In genomic region chr12:85284331-85284730, GRCm38 (mm10) we compare ENCODE assay signal across 23 mouse cellular contexts. TPM values are rescaled to one million over a fixed set of nuclear protein-coding genes. Genes with fewer than 3 reads are reported as not detected.
DNase-seq lines count a peak whose midpoint lies in the region; ATAC-seq and TF ChIP-seq lines count a peak whose summit lies in the region.
"Had no signal": no experiment of that assay in that cellular context is flagged by ENCODE, and none has a peak within 500 bp of the region (broad histone marks: within the 10 kb centered on the region; RNA-seq: fewer than 3 reads in every experiment).

No protein-coding gene starts in this region.

- H3K4me3 ChIP-seq in MEL (ENCODE audit: control insufficient read depth in 1 of 2, insufficient read depth in 1 of 2, low read depth in 2 of 2, low read length in 2 of 2): peak overlapping the region in 1 of 2 experiments; percentile 2; a peak in 1 of 4 replicates
- H3K4me3 ChIP-seq in midbrain, embryonic 16.5 days (ENCODE audit: low read depth, low read length): no peak overlapping the region
- H3K4me3 ChIP-seq: embryonic facial prominence, embryonic 10.5 days; embryonic facial prominence, embryonic 12.5 days; forebrain, embryonic 13.5 days; forebrain, embryonic 15.5 days had no signal

- no peaks in the 10 kb centered on the region for H3K27me3 ChIP-seq in MEL (ENCODE audit: control insufficient read depth in 1 of 2, insufficient read depth in 2 of 2, low read length in 2 of 2)
- H3K27me3 ChIP-seq in splenic B cell, adult 2 months (ENCODE audit: control insufficient read depth, insufficient read depth, low read length, poor library complexity, severe bottlenecking): no peaks in the 10 kb centered on the region
- H3K27me3 ChIP-seq in midbrain, embryonic 16.5 days (ENCODE audit: control insufficient read depth, insufficient read depth, low read depth, low read length): no peaks in the 10 kb centered on the region
- H3K27me3 ChIP-seq: forebrain, embryonic 13.5 days; forebrain, embryonic 15.5 days; Patski had no signal

- intact Hi-C loops in heart, postnatal 14 days (cut with DNase I): no loop called here

- WGBS in midbrain, embryonic 16.5 days: 75% methylated on average over 8 of the region's 8 CpGs

- TF ChIP-seq POLR2A in MEL (IDR thresholded peaks at IDR 0.05; ENCODE audit: control insufficient read depth in 1 of 2, insufficient read depth in 1 of 2, low read depth in 1 of 2, low read length in 2 of 2, poor library complexity in 1 of 2): no peak

- no peak for TF ChIP-seq RAD21 in MEL (IDR thresholded peaks at IDR 0.05; ENCODE audit: low read depth, low read length)

- no peak overlapping the region for H3K27ac ChIP-seq in MEL (ENCODE audit: control insufficient read depth, low read depth, low read length)
- H3K27ac ChIP-seq in midbrain, embryonic 16.5 days (ENCODE audit: low read length): no peak overlapping the region
- H3K27ac ChIP-seq: embryonic facial prominence, embryonic 10.5 days; embryonic facial prominence, embryonic 12.5 days; forebrain, embryonic 13.5 days; forebrain, embryonic 15.5 days had no signal

- DNase-seq in heart, adult 11 months: peak; percentile 88
- no peak for DNase-seq in heart, postnatal 14 days
- DNase-seq in MEL (ENCODE audit: low read depth, low spot score): peak; percentile 60
- peak; percentile 25 for DNase-seq in splenic B cell, adult 2 months (ENCODE audit: low read depth, low spot score)
- DNase-seq in left cerebral cortex, adult 9 months (ENCODE audit: low spot score in 2 of 2): no peak
- DNase-seq in urinary bladder, postnatal 36 days (ENCODE audit: low spot score in 2 of 2): no peak
- DNase-seq: adrenal gland, adult 8-10 months; adrenal gland, postnatal 14 days; cerebellum, adult 11-12 months; cerebellum, adult 2 months; cerebellum, adult 9-10 months; cerebellum, postnatal 10 days; cerebellum, postnatal 25 days; forebrain, postnatal 0 days had no signal

- H3K79me2 ChIP-seq in MEL (ENCODE audit: control insufficient read depth, insufficient read depth, low read length, poor library complexity): peaks cover 4% of the 10 kb centered on the region; the same call in 1 of the 2 replicates

- H3K4me2 ChIP-seq in midbrain, embryonic 16.5 days (ENCODE audit: low read length): no peak overlapping the region
- H3K4me2 ChIP-seq: embryonic facial prominence, embryonic 12.5 days; forebrain, embryonic 13.5 days; forebrain, embryonic 15.5 days had no signal

- no peak for TF ChIP-seq EP300 in MEL (IDR thresholded peaks at IDR 0.05; ENCODE audit: low read depth in 1 of 2, low read length in 2 of 2)

- H3K36me3 ChIP-seq in MEL (ENCODE audit: control insufficient read depth in 1 of 2, insufficient read depth in 2 of 2, low read length in 2 of 2): peaks cover 0 to 11% of the 10 kb centered on the region in 2 experiments; a peak in 1 of 4 replicates
- H3K36me3 ChIP-seq in splenic B cell, adult 2 months (ENCODE audit: control insufficient read depth, insufficient read depth, low read length, poor library complexity, severe bottlenecking): no peaks in the 10 kb centered on the region
- no peaks in the 10 kb centered on the region for H3K36me3 ChIP-seq in midbrain, embryonic 16.5 days (ENCODE audit: control insufficient read depth, insufficient read depth, low read length)
- H3K36me3 ChIP-seq: embryonic facial prominence, embryonic 10.5 days; embryonic facial prominence, embryonic 12.5 days; forebrain, embryonic 15.5 days had no signal

- peak; percentile 38 for ATAC-seq in granulocyte monocyte progenitor cell, adult 5-6 weeks (replicated peaks; ENCODE audit: poor library complexity, severe bottlenecking)
- ATAC-seq in midbrain, embryonic 16.5 days: no peak
- ATAC-seq: activated CD4-positive, CD25-positive, alpha-beta regulatory T cell, adult 4 months; forebrain, embryonic 13.5 days; forebrain, embryonic 15.5 days; forebrain, postnatal 0 days; Patski had no signal

- no peaks in the 10 kb centered on the region for H3K9me3 ChIP-seq in MEL (replicated peaks; ENCODE audit: insufficient read depth, low read length)
- H3K9me3 ChIP-seq in midbrain, embryonic 16.5 days (replicated peaks; ENCODE audit: control insufficient read depth, low read length, poor library complexity, severe bottlenecking): no peaks in the 10 kb centered on the region
- H3K9me3 ChIP-seq: embryonic facial prominence, embryonic 10.5 days; embryonic facial prominence, embryonic 12.5 days; forebrain, embryonic 13.5 days; forebrain, embryonic 15.5 days; G1E had no signal

- H3K9ac ChIP-seq in MEL (ENCODE audit: control insufficient read depth, low read depth, low read length, poor library complexity, severe bottlenecking): no peak overlapping the region
- H3K9ac ChIP-seq in midbrain, embryonic 16.5 days (ENCODE audit: low read depth, low read length): no peak overlapping the region
- H3K9ac ChIP-seq: embryonic facial prominence, embryonic 12.5 days; forebrain, embryonic 13.5 days; forebrain, embryonic 15.5 days; forebrain, postnatal 0 days had no signal

- peaks cover 4 to 14% of the 10 kb centered on the region in 2 experiments for H3K4me1 ChIP-seq in MEL (ENCODE audit: control insufficient read depth in 1 of 2, insufficient read depth in 2 of 2, low read length in 2 of 2)
- H3K4me1 ChIP-seq in midbrain, embryonic 16.5 days (ENCODE audit: control insufficient read depth, insufficient read depth, low read length): peaks cover 10% of the 10 kb centered on the region

- no peak for TF ChIP-seq CTCF in MEL (IDR thresholded peaks at IDR 0.05 in 2 of 3, conservative IDR thresholded peaks at IDR 0.05 in 1 of 3; ENCODE audit: control insufficient read depth in 1 of 3, insufficient read depth in 1 of 3, low read depth in 2 of 3, low read length in 3 of 3, poor library complexity in 1 of 3, severe bottlenecking in 1 of 3)

TF ChIP-seq in MEL, 35 proteins besides CTCF, POLR2A, EP300 and RAD21 (continues in another document):
- TF ChIP-seq GATA1 (IDR thresholded peaks at IDR 0.05; ENCODE audit: low read depth, low read length) (no peak), ZKSCAN1 (IDR thresholded peaks at IDR 0.05; ENCODE audit: low read depth, low read length) (no peak), TAL1 (IDR thresholded peaks at IDR 0.05; ENCODE audit: low read length) (no peak), TBP (IDR thresholded peaks at IDR 0.05; ENCODE audit: low read depth, low read length) (no peak), ELF1 (IDR thresholded peaks at IDR 0.05; ENCODE audit: low read depth, low read length) (no peak), KAT2A (conservative IDR thresholded peaks at IDR 0.05; ENCODE audit: low read depth, low read length) (no peak), SMC3 (IDR thresholded peaks at IDR 0.05; ENCODE audit: low read depth, low read length) (no peak), SIN3A (IDR thresholded peaks at IDR 0.05; ENCODE audit: low read length) (no peak), TCF12 (IDR thresholded peaks at IDR 0.05; ENCODE audit: low read depth, low read length) (no peak), USF2 (IDR thresholded peaks at IDR 0.05; ENCODE audit: borderline replicate concordance in 1 of 2, insufficient read depth in 1 of 2, low read depth in 1 of 2, low read length in 2 of 2) (no peak), POLR2AphosphoS2 (IDR thresholded peaks at IDR 0.05; ENCODE audit: low read length) (no peak), USF1 (IDR thresholded peaks at IDR 0.05; ENCODE audit: low read depth, low read length) (no peak), ETS1 (IDR thresholded peaks at IDR 0.05; ENCODE audit: low read depth, low read length) (no peak), MAX (IDR thresholded peaks at IDR 0.05; ENCODE audit: low read length) (no peak), MYC (IDR thresholded peaks at IDR 0.05; ENCODE audit: low read depth, low read length) (no peak), NELFE (IDR thresholded peaks at IDR 0.05; ENCODE audit: low read depth, low read length) (no peak), GABPA (IDR thresholded peaks at IDR 0.05; ENCODE audit: low read depth, low read length) (no peak), HCFC1 (IDR thresholded peaks at IDR 0.05; ENCODE audit: low read depth, low read length) (no peak)

RNA-seq across cellular contexts. Expression of gene Acyp1, which starts 3.9 kb away (rescaled TPM):
- total RNA-seq in heart, postnatal 14 days (2021): 10 to 100 TPM; 19.2 to 20.3 TPM
- total RNA-seq in MEL (2012; rRNA removed): 51.2 and 54.5 TPM in 2 replicates
- polyA plus RNA-seq in MEL (2012; ENCODE audit: insufficient read depth in 1 of 2, insufficient read length in 2 of 2, low read depth in 1 of 2, low replicate concordance in 2 of 2, missing spikeins in 1 of 2): 10 to 100 TPM in 1 of 2 experiments, not detected in 1; 47.4 TPM
- total RNA-seq in granulocyte monocyte progenitor cell, adult 5-6 weeks (2014; fragmentation: Nextera tagmentation): 39.7 and 58.9 TPM in 2 replicates
- 34.6 and 69.2 TPM in 2 replicates for total RNA-seq in granulocyte monocyte progenitor cell, adult 5-6 weeks (2017)
- 48.4 and 50.2 TPM in 2 replicates for polyA plus RNA-seq in midbrain, embryonic 16.5 days (2015; fragmentation: Nextera tagmentation; extraction: Ambion mirVana)

RNA-seq across cellular contexts. Expression of gene Zc2hc1c, which starts 4.1 kb away (rescaled TPM):
- 1 to 10 TPM; 1.5 to 2.2 TPM for total RNA-seq in heart, postnatal 14 days (2021)
- 0.03 and 0.04 TPM in 2 replicates for total RNA-seq in MEL (2012; rRNA removed)
- polyA plus RNA-seq in MEL (2012; ENCODE audit: insufficient read depth in 1 of 2, insufficient read length in 2 of 2, low read depth in 1 of 2, low replicate concordance in 2 of 2, missing spikeins in 1 of 2): under 1 TPM in 1 of 2 experiments, not detected in 1; 0.39 TPM
- total RNA-seq in granulocyte monocyte progenitor cell, adult 5-6 weeks (2014; fragmentation: Nextera tagmentation): not detected in 2 replicates
- not detected in 2 replicates for total RNA-seq in granulocyte monocyte progenitor cell, adult 5-6 weeks (2017)
- 2.2 and 2.4 TPM in 2 replicates for polyA plus RNA-seq in midbrain, embryonic 16.5 days (2015; fragmentation: Nextera tagmentation; extraction: Ambion mirVana)

RNA-seq across cellular contexts. Expression of gene Mlh3, which starts 13.9 kb away (rescaled TPM):
- 1 to 10 TPM; 8.3 to 8.6 TPM for total RNA-seq in heart, postnatal 14 days (2021)
- 7.3 and 8.5 TPM in 2 replicates for total RNA-seq in MEL (2012; rRNA removed)
- polyA plus RNA-seq in MEL (2012; ENCODE audit: insufficient read depth in 1 of 2, insufficient read length in 2 of 2, low read depth in 1 of 2, low replicate concordance in 2 of 2, missing spikeins in 1 of 2): 1 to 10 TPM in 1 of 2 experiments, not detected in 1; 8.6 TPM
- 9.8 and 11.1 TPM in 2 replicates for total RNA-seq in granulocyte monocyte progenitor cell, adult 5-6 weeks (2014; fragmentation: Nextera tagmentation)
- 7.7 and 7.9 TPM in 2 replicates for total RNA-seq in granulocyte monocyte progenitor cell, adult 5-6 weeks (2017)
- polyA plus RNA-seq in midbrain, embryonic 16.5 days (2015; fragmentation: Nextera tagmentation; extraction: Ambion mirVana): 9.0 and 9.1 TPM in 2 replicates

RNA-seq across cellular contexts. Expression of gene Nek9, which starts 54.8 kb away (rescaled TPM):
- 10 to 100 TPM; 75.6 to 75.8 TPM for total RNA-seq in heart, postnatal 14 days (2021)
- total RNA-seq in MEL (2012; rRNA removed): 19.0 and 23.4 TPM in 2 replicates
- 10 to 100 TPM in 1 of 2 experiments, not detected in 1; 32.2 TPM for polyA plus RNA-seq in MEL (2012; ENCODE audit: insufficient read depth in 1 of 2, insufficient read length in 2 of 2, low read depth in 1 of 2, low replicate concordance in 2 of 2, missing spikeins in 1 of 2)
- total RNA-seq in granulocyte monocyte progenitor cell, adult 5-6 weeks (2014; fragmentation: Nextera tagmentation): 33.1 and 44.6 TPM in 2 replicates
- total RNA-seq in granulocyte monocyte progenitor cell, adult 5-6 weeks (2017): 24.1 and 26.6 TPM in 2 replicates
- polyA plus RNA-seq in midbrain, embryonic 16.5 days (2015; fragmentation: Nextera tagmentation; extraction: Ambion mirVana): 9.1 and 10.2 TPM in 2 replicates

Comparison
In these comparisons a context has a peak if more than half of its experiments do, and no peak if none do; other contexts are left out.
1. DNase-seq: peak in heart, adult 11 months (single experiment), MEL (single experiment) and splenic B cell, adult 2 months (single experiment); none in heart, postnatal 14 days (0 of 2), left cerebral cortex, adult 9 months (0 of 2) and urinary bladder, postnatal 36 days (0 of 2).